Mouse (Mus musculus) midbrain, embryonic 14.5 days (tissue): Measurements from ENCODE around the gene Mroh3. TPM values are rescaled to one million over a fixed set of nuclear protein-coding genes. Genes with fewer than 3 reads are reported as not detected.

Experiments
- ATAC-seq: fragments of 200-750 bp; cut with Nextera tagmentation; 2 replicates; pipeline ENCODE4 v1.8.0; 2017; ENCODE audit warnings: moderate number of reproducible peaks, moderate library complexity; ENCODE audit not compliant: low FRiP score, low TSS enrichment
- DNase-seq: peaks from one replicate; pipeline ENCODE4 v3.0.0-alpha.2; 2015
- H3K27ac ChIP-seq: fragments of 300-500 bp; sonication (generic); replicated peaks from 2 replicates; pipeline ENCODE4 v1.5.1; 2014; ENCODE audit warnings: mild to moderate bottlenecking, low read depth, low read length, moderate library complexity
- H3K27me3 ChIP-seq: fragments of 300-500 bp; sonication (generic); 2 replicates; pipeline ENCODE4 v1.6.1; 2014; ENCODE audit warnings: low read length, control low read depth, mixed read lengths; ENCODE audit not compliant: control insufficient read depth, insufficient read depth
- H3K36me3 ChIP-seq: fragments of 300-500 bp; sonication (generic); 2 replicates; pipeline ENCODE4 v1.6.1; 2014; ENCODE audit warnings: low read length, control low read depth; ENCODE audit not compliant: control insufficient read depth, insufficient read depth
- H3K4me1 ChIP-seq: fragments of 300-500 bp; sonication (generic); 2 replicates; pipeline ENCODE4 v1.6.1; 2014; ENCODE audit warnings: mild to moderate bottlenecking, antibody characterized with exemption, low read length, control low read depth; ENCODE audit not compliant: control insufficient read depth, insufficient read depth
- H3K4me2 ChIP-seq: fragments of 300-500 bp; sonication (generic); 2 replicates; pipeline ENCODE4 v1.6.1; 2014; ENCODE audit warnings: mild to moderate bottlenecking, low read length, moderate library complexity
- H3K4me3 ChIP-seq: fragments of 300-500 bp; sonication (generic); replicated peaks from 2 replicates; pipeline ENCODE4 v1.5.1; 2014; ENCODE audit warnings: low read depth, low read length
- H3K9ac ChIP-seq: fragments of 300-500 bp; sonication (generic); replicated peaks from 2 replicates; pipeline ENCODE4 v1.6.1; 2014; ENCODE audit warnings: mild to moderate bottlenecking, low read length, moderate library complexity
- H3K9me3 ChIP-seq: fragments of 300-500 bp; sonication (generic); 2 replicates; pipeline ENCODE4 v1.6.1; 2016; ENCODE audit warnings: low read length, control low read depth, mixed read lengths; ENCODE audit not compliant: control insufficient read depth
- WGBS: fragments of 180-500 bp; shearing (Covaris S2); extraction: QIAGEN DNeasy Blood & Tissue Kit; methylation state at CpG from one replicate; pipeline ENCODE4 v1.1.7; 2014; 5-methylcytosine and 5-hydroxymethylcytosine counted together
- polyA plus RNA-seq: library from polyadenylated mRNA; unstranded; fragments of >200 nt; fragmentation: Nextera tagmentation; extraction: Ambion mirVana; gene quantifications from 2 replicates; pipeline ENCODE4 v1.2.1, GENCODE M21; 2014

Gene Mroh3
- polyA plus RNA-seq, 1 experiment from 2014 or later, result 0.59 TPM

GRCm38 (mm10) chr1:136232986-136233790, 20.6 kb upstream of the Mroh3 start:
- peaks cover 41% of the 10 kb centered on the region for H3K4me1 ChIP-seq

GRCm38 (mm10) chr1:136232285-136232926, 19.8 kb upstream of the Mroh3 start:
- H3K9ac ChIP-seq, result no peak overlapping the region

More at GRCm38 (mm10) chr1:136232986-136233790, 20.6 kb upstream of the Mroh3 start:
- H3K9ac ChIP-seq, result peak overlapping the region; percentile 55
- no peak overlapping the region for H3K27ac ChIP-seq
- no peaks in the 10 kb centered on the region for H3K9me3 ChIP-seq
- H3K4me2 ChIP-seq, result peak overlapping the region; percentile 81
- 1% methylated on average over 23 of the region's 23 CpGs for WGBS
- H3K27me3 ChIP-seq, result peaks cover 10% of the 10 kb centered on the region; the same call in 1 of the 2 replicates
- peak; percentile 47 for DNase-seq
- peak overlapping the region; percentile 50 for H3K4me3 ChIP-seq
- no peaks in the 10 kb centered on the region for H3K36me3 ChIP-seq
- ATAC-seq, result no peak

GRCm38 (mm10) chr1:136231596-136231995, 19.0 kb upstream of the Mroh3 start:
- H3K27ac ChIP-seq, result no peak overlapping the region
- DNase-seq (no peak), ATAC-seq (no peak)
- H3K27me3 ChIP-seq, result peaks cover 10% of the 10 kb centered on the region; the same call in 1 of the 2 replicates
- peak overlapping the region; percentile 81 for H3K4me2 ChIP-seq
- peaks cover 46% of the 10 kb centered on the region for H3K4me1 ChIP-seq
- no peaks in the 10 kb centered on the region for H3K36me3 ChIP-seq
- no peak overlapping the region for H3K9ac ChIP-seq
- no peaks in the 10 kb centered on the region for H3K9me3 ChIP-seq
- peak overlapping the region; percentile 50; the same call in 1 of the 2 replicates for H3K4me3 ChIP-seq
- 2% methylated on average over 6 of the region's 6 CpGs for WGBS

More at GRCm38 (mm10) chr1:136232285-136232926, 19.8 kb upstream of the Mroh3 start:
- ATAC-seq (no peak), DNase-seq (peak; percentile 52)
- 2% methylated on average over 9 of the region's 9 CpGs for WGBS
- Histone ChIP-seq H3K4me1 (peaks cover 46% of the 10 kb centered on the region), H3K4me3 (peak overlapping the region; percentile 50), H3K27me3 (peaks cover 10% of the 10 kb centered on the region; the same call in 1 of the 2 replicates), H3K27ac (no peak overlapping the region), H3K9me3 (no peaks in the 10 kb centered on the region), H3K36me3 (no peaks in the 10 kb centered on the region), H3K4me2 (peak overlapping the region; percentile 81)

GRCm38 (mm10) chr1:136230201-136230600, 17.6 kb upstream of the Mroh3 start:
- Histone ChIP-seq H3K27me3 (peaks cover 10% of the 10 kb centered on the region; the same call in 1 of the 2 replicates), H3K4me3 (no peak overlapping the region), H3K36me3 (no peaks in the 10 kb centered on the region), H3K27ac (no peak overlapping the region), H3K4me2 (no peak overlapping the region), H3K9me3 (no peaks in the 10 kb centered on the region), H3K9ac (no peak overlapping the region), H3K4me1 (peaks cover 46% of the 10 kb centered on the region)
- no peak for ATAC-seq
- WGBS, result 34% methylated on average over 11 of the region's 11 CpGs
- DNase-seq, result no peak

- H3K9me3 ChIP-seq, result no peaks in the 10 kb centered on the region
- peaks cover 49% of the 10 kb centered on the region for H3K4me1 ChIP-seq
- no peak overlapping the region for H3K4me2 ChIP-seq
- no peak overlapping the region for H3K9ac ChIP-seq
- no peaks in the 10 kb centered on the region; the same call in 1 of the 2 replicates for H3K36me3 ChIP-seq
- peaks cover 10% of the 10 kb centered on the region; the same call in 1 of the 2 replicates for H3K27me3 ChIP-seq
- DNase-seq (peak; percentile 52), ATAC-seq (no peak)
- 10% methylated on average over 6 of the region's 6 CpGs for WGBS
- no peak overlapping the region for H3K4me3 ChIP-seq
- H3K27ac ChIP-seq, result no peak overlapping the region
These were observed 16.4 kb upstream of the Mroh3 start for GRCm38 (mm10) chr1:136229040-136229373.

GRCm38 (mm10) chr1:136228328-136229039, 15.9 kb upstream of the Mroh3 start:
- Histone ChIP-seq H3K27ac (no peak overlapping the region), H3K9me3 (no peaks in the 10 kb centered on the region), H3K27me3 (peaks cover 10% of the 10 kb centered on the region; the same call in 1 of the 2 replicates), H3K36me3 (no peaks in the 10 kb centered on the region; the same call in 1 of the 2 replicates), H3K4me3 (no peak overlapping the region), H3K4me1 (peaks cover 49% of the 10 kb centered on the region), H3K4me2 (no peak overlapping the region), H3K9ac (no peak overlapping the region)
- DNase-seq, result peak; percentile 33
- WGBS, result 8% methylated on average over 13 of the region's 13 CpGs
- no peak for ATAC-seq

- Histone ChIP-seq H3K9ac (no peak overlapping the region), H3K4me2 (no peak overlapping the region), H3K4me1 (peaks cover 48% of the 10 kb centered on the region), H3K9me3 (no peaks in the 10 kb centered on the region), H3K36me3 (no peaks in the 10 kb centered on the region; the same call in 1 of the 2 replicates), H3K27ac (no peak overlapping the region), H3K27me3 (peaks cover 10% of the 10 kb centered on the region; the same call in 1 of the 2 replicates), H3K4me3 (no peak overlapping the region)
- WGBS, result 71% methylated on average over 4 of the region's 4 CpGs
- ATAC-seq (no peak), DNase-seq (no peak)
These were observed 15.2 kb upstream of the Mroh3 start for GRCm38 (mm10) chr1:136227870-136228269.

GRCm38 (mm10) chr1:136226626-136227025, 14.0 kb upstream of the Mroh3 start:
- Histone ChIP-seq H3K36me3 (no peaks in the 10 kb centered on the region; the same call in 1 of the 2 replicates), H3K9ac (no peak overlapping the region), H3K4me3 (no peak overlapping the region), H3K4me1 (peaks cover 37% of the 10 kb centered on the region), H3K27me3 (0 out of 2 replicates have a peak, but pooled peaks cover 4% of the 10 kb centered on the region), H3K27ac (no peak overlapping the region), H3K9me3 (no peaks in the 10 kb centered on the region), H3K4me2 (no peak overlapping the region)
- DNase-seq (no peak), ATAC-seq (no peak)
- 95% methylated on average over 8 of the region's 8 CpGs for WGBS
